Mouse (Mus musculus) cerebellum, adult 2 months (tissue): ENCODE data around the gene Tppp.

Source experiments
- CTCF ChIP-seq: fragments of 200-500 bp; IDR thresholded peaks from 2 replicates; pipeline ENCODE4 v1.5.1; 2011; ENCODE audit warnings: low read depth, mild to moderate bottlenecking, control low read depth, low read length, moderate library complexity, borderline replicate concordance; ENCODE audit not compliant: insufficient read depth
- POLR2A ChIP-seq: fragments of 200-500 bp; IDR thresholded peaks from 2 replicates; pipeline ENCODE4 v1.6.1; 2011; ENCODE audit warnings: low read length, control low read depth, borderline replicate concordance; ENCODE audit not compliant: insufficient read depth

DNA sequence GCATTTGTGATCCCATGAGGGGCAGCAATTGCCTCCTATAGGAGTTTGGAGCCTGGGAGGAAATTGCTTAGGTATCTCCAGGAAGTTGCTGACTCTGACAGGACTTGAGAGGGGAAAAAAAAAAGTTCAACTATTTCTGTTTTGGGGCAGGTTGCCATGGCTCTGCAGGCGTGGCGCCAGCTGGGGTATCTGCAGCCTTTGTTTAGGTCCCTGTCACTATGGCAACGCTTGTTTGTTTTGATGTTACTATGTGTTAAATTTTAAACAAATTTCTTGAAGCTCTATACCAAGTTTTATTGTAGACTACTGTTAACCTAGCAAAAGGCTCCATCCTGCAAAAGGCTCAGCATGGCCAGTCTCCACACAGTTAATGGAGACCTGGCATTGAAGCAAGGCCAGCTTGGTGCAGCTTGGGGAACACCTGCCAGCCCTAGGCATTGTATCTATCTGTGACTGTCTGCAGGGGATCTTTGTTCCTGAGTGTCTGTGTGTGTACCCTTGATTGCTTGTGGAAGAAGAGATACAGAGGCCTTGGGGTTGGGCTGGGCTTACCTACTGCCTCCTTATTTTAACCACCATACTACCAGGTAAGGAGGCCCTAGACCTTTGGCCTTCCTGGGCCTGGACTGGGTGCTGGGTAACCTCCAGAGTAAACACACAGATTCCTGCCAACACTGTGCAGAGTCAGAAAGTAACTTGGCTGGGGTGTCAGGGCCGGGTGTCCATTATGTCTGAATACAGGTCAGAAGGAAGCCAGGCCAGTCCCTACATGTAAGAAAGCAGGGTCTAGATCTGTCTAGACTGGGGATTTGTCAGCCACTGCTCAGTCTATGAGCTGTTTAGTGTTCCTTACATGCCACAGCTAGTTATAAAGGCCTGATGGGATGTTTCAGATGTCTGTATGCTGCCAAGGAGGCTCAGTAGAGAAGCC lies 16.2 kb downstream of the Tppp start:
- no peak for TF ChIP-seq POLR2A
- no peak for TF ChIP-seq CTCF
